Mouse (Mus musculus) thymus, postnatal 14 days (tissue): ENCODE results near the gene Fkbp5.

Experiments
- DNase-seq: peaks from one replicate; pipeline ENCODE4 v3.0.0; 2021

Fkbp5 gene

GRCm38 (mm10) chr17:28500465-28500864 lies 16.9 kb downstream of the Fkbp5 start:
- DNase-seq = no peak

GRCm38 (mm10) chr17:28499190-28499589 lies 18.1 kb downstream of the Fkbp5 start:
- no peak for DNase-seq

- DNase-seq = no peak
Measured at GRCm38 (mm10) chr17:28495832-28496231, 21.5 kb downstream of the Fkbp5 start.

- no peak for DNase-seq
Measured at GRCm38 (mm10) chr17:28491035-28491770, 26.1 kb downstream of the Fkbp5 start.

- DNase-seq = peak; percentile 66
Measured at GRCm38 (mm10) chr17:28488258-28489013, 28.9 kb downstream of the Fkbp5 start.

GRCm38 (mm10) chr17:28487584-28488257 lies 29.6 kb downstream of the Fkbp5 start:
- no peak for DNase-seq

- peak; percentile 36 for DNase-seq
Measured at GRCm38 (mm10) chr17:28486720-28487119, 30.6 kb downstream of the Fkbp5 start.

- DNase-seq = peak; percentile 98
Measured at GRCm38 (mm10) chr17:28485977-28486400, 31.3 kb downstream of the Fkbp5 start.

- peak; percentile 71 for DNase-seq
Measured at GRCm38 (mm10) chr17:28485446-28485948, 31.8 kb downstream of the Fkbp5 start.

GRCm38 (mm10) chr17:28484704-28485445 lies 32.5 kb downstream of the Fkbp5 start:
- DNase-seq = peak; percentile 68

GRCm38 (mm10) chr17:28477421-28477820 lies 39.9 kb downstream of the Fkbp5 start:
- DNase-seq = no peak

- no peak for DNase-seq
Measured at GRCm38 (mm10) chr17:28476441-28476840, 40.9 kb downstream of the Fkbp5 start.

GRCm38 (mm10) chr17:28475593-28476325 lies 41.6 kb downstream of the Fkbp5 start:
- DNase-seq = peak; percentile 52

- DNase-seq = no peak
Measured at GRCm38 (mm10) chr17:28472696-28473095, 44.6 kb downstream of the Fkbp5 start.

- DNase-seq = no peak
Measured at GRCm38 (mm10) chr17:28470876-28471275, 46.5 kb downstream of the Fkbp5 start.

- DNase-seq = peak; percentile 69
Measured at GRCm38 (mm10) chr17:28467749-28468148, 49.6 kb downstream of the Fkbp5 start.

GRCm38 (mm10) chr17:28465968-28466367 lies 51.4 kb downstream of the Fkbp5 start:
- DNase-seq = no peak

- peak; percentile 70 for DNase-seq
Measured at GRCm38 (mm10) chr17:28463701-28464443, 53.5 kb downstream of the Fkbp5 start.

- DNase-seq = no peak
Measured at GRCm38 (mm10) chr17:28460388-28460787, 56.9 kb downstream of the Fkbp5 start.

GRCm38 (mm10) chr17:28455098-28455497 lies 62.2 kb downstream of the Fkbp5 start:
- peak; percentile 80 for DNase-seq

- no peak for DNase-seq
Measured at GRCm38 (mm10) chr17:28452889-28453288, 64.4 kb downstream of the Fkbp5 start.
